Mouse (Mus musculus) CH12.LX (cell line): ENCODE results near the gene Slc22a20. TPM values are rescaled to one million over a fixed set of nuclear protein-coding genes. Genes with fewer than 3 reads are reported as not detected.

Experiments
- DNase-seq: peaks from one replicate; pipeline ENCODE4 v3.0.0-alpha.2; 2013; ENCODE audit errors: extremely low read depth
- H3K27ac ChIP-seq: 2 replicates; pipeline ENCODE4 v1.5.1; 2012; ENCODE audit warnings: low read depth, mild to moderate bottlenecking, control low read depth, moderate library complexity; ENCODE audit not compliant: insufficient read depth
- H3K27me3 ChIP-seq: replicated peaks from 2 replicates; pipeline ENCODE3; 2012; ENCODE audit warnings: inconsistent platforms
- H3K36me3 ChIP-seq, 2 experiments: replicated peaks in 1 of 2; 2 replicates each; pipeline versions ENCODE3 to v1.6.1; 2012; ENCODE audit warnings: inconsistent platforms in 1 of 2, low read length in 1 of 2, mild to moderate bottlenecking in 1 of 2, mixed read lengths in 1 of 2, moderate library complexity in 1 of 2; ENCODE audit not compliant: control insufficient read depth in 1 of 2, insufficient read depth in 1 of 2
- H3K4me1 ChIP-seq, 2 experiments: 2 replicates each; pipeline ENCODE4 v1.6.1; 2012; ENCODE audit warnings: inconsistent platforms in 1 of 2, moderate library complexity in 1 of 2; ENCODE audit not compliant: insufficient read depth in 2 of 2, control insufficient read depth in 1 of 2
- H3K4me2 ChIP-seq: 2 replicates; pipeline ENCODE4 v1.6.1; 2012; ENCODE audit warnings: low read depth, mild to moderate bottlenecking, control low read depth; ENCODE audit not compliant: poor library complexity, insufficient read depth, severe bottlenecking
- H3K4me3 ChIP-seq, 3 experiments: fragments of 150-350 bp in 1 of 3; sonication (generic) in 1 of 3; replicated peaks in 1 of 3; 2 replicates each; pipeline versions ENCODE3 to v1.5.1; 2011 to 2012; ENCODE audit warnings: low read depth in 2 of 3, low read length in 2 of 3, mild to moderate bottlenecking in 2 of 3, moderate library complexity in 2 of 3, control low read depth in 1 of 3, improper control_type of control experiment in 1 of 3, inconsistent platforms in 1 of 3, mixed read lengths in 1 of 3; ENCODE audit not compliant: poor library complexity in 1 of 3
- H3K79me2 ChIP-seq: replicated peaks from 2 replicates; pipeline ENCODE4 v1.6.1; 2012; ENCODE audit warnings: mild to moderate bottlenecking, moderate library complexity; ENCODE audit not compliant: control insufficient read depth, poor library complexity, insufficient read depth, severe bottlenecking; ENCODE audit errors: extremely low read depth
- H3K9ac ChIP-seq: 2 replicates; pipeline ENCODE4 v1.6.1; 2012; ENCODE audit warnings: low read depth, mild to moderate bottlenecking, control low read depth, moderate library complexity; ENCODE audit not compliant: insufficient read depth
- H3K9me3 ChIP-seq: replicated peaks from 2 replicates; pipeline ENCODE3; 2012; ENCODE audit warnings: low read length, inconsistent platforms, mixed read lengths
- BHLHE40 ChIP-seq: IDR thresholded peaks from 2 replicates; pipeline ENCODE4 v1.6.1; 2011; ENCODE audit warnings: mild to moderate bottlenecking, low read depth, low read length, improper control_type of control experiment
- CTCF ChIP-seq, 2 experiments: IDR thresholded peaks in 1 of 2; conservative IDR thresholded peaks in 1 of 2; 2 replicates each; pipeline ENCODE4 v1.5.1; 2011 to 2012; ENCODE audit warnings: low read depth in 2 of 2, low read length in 2 of 2, improper control_type of control experiment in 1 of 2, inconsistent platforms in 1 of 2, mild to moderate bottlenecking in 1 of 2, moderate library complexity in 1 of 2
- E2F4 ChIP-seq: IDR thresholded peaks from 2 replicates; pipeline ENCODE4 v1.6.1; 2011; ENCODE audit warnings: low read depth, low read length, improper control_type of control experiment; ENCODE audit not compliant: insufficient replicate concordance
- ELF1 ChIP-seq: IDR thresholded peaks from 2 replicates; pipeline ENCODE4 v1.6.1; 2014; ENCODE audit warnings: low read depth, mild to moderate bottlenecking, inconsistent platforms, low read length, improper control_type of control experiment
- EP300 ChIP-seq: IDR thresholded peaks from 2 replicates; pipeline ENCODE4 v1.6.1; 2011; ENCODE audit warnings: low read length, improper control_type of control experiment
- ETS1 ChIP-seq: conservative IDR thresholded peaks from 2 replicates; pipeline ENCODE4 v1.6.1; 2012; ENCODE audit warnings: low read depth, mild to moderate bottlenecking, inconsistent platforms, low read length, improper control_type of control experiment, moderate library complexity
- GABPA ChIP-seq: IDR thresholded peaks from 2 replicates; pipeline ENCODE4 v1.6.1; 2012; ENCODE audit warnings: low read depth, low read length, improper control_type of control experiment, inconsistent platforms; ENCODE audit not compliant: insufficient replicate concordance
- IRF4 ChIP-seq: IDR thresholded peaks from 2 replicates; pipeline ENCODE4 v1.6.1; 2014; ENCODE audit warnings: low read depth, mild to moderate bottlenecking, inconsistent platforms, low read length, improper control_type of control experiment
- JUN ChIP-seq: IDR thresholded peaks from 2 replicates; pipeline ENCODE4 v1.6.1; 2011; ENCODE audit warnings: low read depth, mild to moderate bottlenecking, low read length, improper control_type of control experiment, moderate library complexity; ENCODE audit not compliant: insufficient read depth
- MAX ChIP-seq: IDR thresholded peaks from 2 replicates; pipeline ENCODE4 v1.6.1; 2011; ENCODE audit warnings: low read length, improper control_type of control experiment
- MYC ChIP-seq: IDR thresholded peaks from 2 replicates; pipeline ENCODE4 v1.6.1; 2011; ENCODE audit warnings: low read depth, mild to moderate bottlenecking, improper control_type of control experiment, low read length
- NELFE ChIP-seq: IDR thresholded peaks from 2 replicates; pipeline ENCODE4 v1.6.1; 2011; ENCODE audit warnings: low read depth, low read length, improper control_type of control experiment
- NRF1 ChIP-seq: IDR thresholded peaks from 2 replicates; pipeline ENCODE4 v1.6.1; 2014; ENCODE audit warnings: low read depth, mild to moderate bottlenecking, inconsistent platforms, low read length, improper control_type of control experiment, moderate library complexity
- POLR2AphosphoS2 ChIP-seq: IDR thresholded peaks from 2 replicates; pipeline ENCODE4 v1.6.1; 2011; ENCODE audit warnings: low read depth, low read length, improper control_type of control experiment
- RAD21 ChIP-seq: IDR thresholded peaks from 2 replicates; pipeline ENCODE4 v1.6.1; 2011; ENCODE audit warnings: low read depth, mild to moderate bottlenecking, low read length, improper control_type of control experiment, moderate library complexity
- SMC3 ChIP-seq: IDR thresholded peaks from 2 replicates; pipeline ENCODE4 v1.6.1; 2011; ENCODE audit warnings: low read depth, low read length, improper control_type of control experiment
- TBP ChIP-seq: conservative IDR thresholded peaks from 2 replicates; pipeline ENCODE4 v1.6.1; 2011; ENCODE audit warnings: low read depth, low read length, improper control_type of control experiment
- TCF12 ChIP-seq: IDR thresholded peaks from 2 replicates; pipeline ENCODE4 v1.6.1; 2014; ENCODE audit warnings: low read depth, mild to moderate bottlenecking, inconsistent platforms, low read length, improper control_type of control experiment
- ZC3H11A ChIP-seq: IDR thresholded peaks from 2 replicates; pipeline ENCODE4 v1.6.1; 2012; ENCODE audit warnings: low read depth, mild to moderate bottlenecking, inconsistent platforms, low read length, improper control_type of control experiment
- ZKSCAN1 ChIP-seq: IDR thresholded peaks from 2 replicates; pipeline ENCODE4 v1.6.1; 2012; ENCODE audit warnings: low read depth, inconsistent platforms, low read length, improper control_type of control experiment, borderline replicate concordance
- dilution Hi-C: fragments of 300-500 bp; cut with MboI; formaldehyde crosslinking; loops from 2 replicates; pipeline ENCODE4 v1.14.3; 2020; ENCODE audit warnings: low sequenced_read_pairs; ENCODE audit not compliant: extremely low pct_unique_long_range_greater_than_20kb, extremely low pct_ligation_motif_present
- in situ Hi-C: fragments of 300-500 bp; cut with MboI; formaldehyde crosslinking; loops from 3 replicates; pipeline ENCODE4 v1.14.3; 2019; ENCODE audit warnings: low sequenced_read_pairs, low pct_ligation_motif_present, low pct_unique_long_range_greater_than_20kb, mixed read lengths
- polyA plus RNA-seq: library from polyadenylated mRNA; unstranded; fragments of >175 nt; gene quantifications from 2 replicates; pipeline ENCODE4 v1.2.1, GENCODE M21; 2012; ENCODE audit warnings: low read depth; ENCODE audit not compliant: insufficient read length
- total RNA-seq, 2 experiments: library from RNA; depleted of rRNA; stranded (reverse); fragments of 300-350 nt in 1 of 2; fragments of >200 nt in 1 of 2; gene quantifications; 2 replicates each; pipeline ENCODE4 v1.2.3; 2012 to 2014

Slc22a20 gene
- total and polyA plus RNA-seq, 3 experiments = not detected

DNA sequence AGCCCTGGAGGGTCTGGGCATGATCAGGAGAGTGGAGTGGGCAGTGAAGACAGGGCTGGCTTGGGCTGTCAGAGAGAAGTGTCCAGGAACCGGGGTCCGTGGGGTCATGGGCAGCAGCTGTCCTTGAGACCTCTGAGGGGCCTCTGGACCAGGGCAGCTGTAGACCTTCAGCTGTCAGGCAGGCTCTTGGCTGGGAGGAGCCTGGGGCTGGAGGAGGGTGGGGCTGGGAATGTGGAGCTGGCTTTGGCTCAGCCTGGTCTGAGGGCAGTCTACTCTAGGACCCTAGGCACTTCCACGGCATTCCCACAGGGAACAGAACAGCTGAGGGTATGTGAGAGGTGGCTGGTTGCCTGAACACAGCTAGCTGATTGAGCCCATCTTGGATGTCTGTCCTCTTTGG is 50.7 kb downstream of the Slc22a20 start:
- H3K9ac ChIP-seq = no peak overlapping the region
- H3K4me3 ChIP-seq = no peak overlapping the region
- TF ChIP-seq SMC3 = no peak
- TF ChIP-seq JUN = no peak
- TF ChIP-seq TBP = no peak
- TF ChIP-seq E2F4 = no peak
- TF ChIP-seq NRF1 = no peak
- no peak for TF ChIP-seq GABPA
- TF ChIP-seq ZC3H11A = no peak
- no peak for TF ChIP-seq TCF12
- no peak for TF ChIP-seq NELFE
- TF ChIP-seq POLR2AphosphoS2 = no peak
- no peak for TF ChIP-seq ZKSCAN1
- TF ChIP-seq MAX = no peak
- TF ChIP-seq ETS1 = no peak
- TF ChIP-seq CTCF (conservative IDR thresholded peaks at IDR 0.05 in 1 of 2, IDR thresholded peaks at IDR 0.05 in 1 of 2; ENCODE audit: low read depth in 2 of 2, low read length in 2 of 2) = no peak
- TF ChIP-seq RAD21 = no peak
- no peaks in the 10 kb centered on the region for H3K9me3 ChIP-seq
- no peak for DNase-seq
- dilution Hi-C loops = no loop called here
- in situ Hi-C loops = no loop called here
- peaks cover 7 to 16% of the 10 kb centered on the region in 2 experiments for H3K4me1 ChIP-seq
- no peak overlapping the region for H3K27ac ChIP-seq
- no peak overlapping the region for H3K4me2 ChIP-seq
- no peaks in the 10 kb centered on the region for H3K79me2 ChIP-seq
- H3K27me3 ChIP-seq = no peaks in the 10 kb centered on the region
- peaks cover 14 to 31% of the 10 kb centered on the region in 2 experiments for H3K36me3 ChIP-seq

DNA sequence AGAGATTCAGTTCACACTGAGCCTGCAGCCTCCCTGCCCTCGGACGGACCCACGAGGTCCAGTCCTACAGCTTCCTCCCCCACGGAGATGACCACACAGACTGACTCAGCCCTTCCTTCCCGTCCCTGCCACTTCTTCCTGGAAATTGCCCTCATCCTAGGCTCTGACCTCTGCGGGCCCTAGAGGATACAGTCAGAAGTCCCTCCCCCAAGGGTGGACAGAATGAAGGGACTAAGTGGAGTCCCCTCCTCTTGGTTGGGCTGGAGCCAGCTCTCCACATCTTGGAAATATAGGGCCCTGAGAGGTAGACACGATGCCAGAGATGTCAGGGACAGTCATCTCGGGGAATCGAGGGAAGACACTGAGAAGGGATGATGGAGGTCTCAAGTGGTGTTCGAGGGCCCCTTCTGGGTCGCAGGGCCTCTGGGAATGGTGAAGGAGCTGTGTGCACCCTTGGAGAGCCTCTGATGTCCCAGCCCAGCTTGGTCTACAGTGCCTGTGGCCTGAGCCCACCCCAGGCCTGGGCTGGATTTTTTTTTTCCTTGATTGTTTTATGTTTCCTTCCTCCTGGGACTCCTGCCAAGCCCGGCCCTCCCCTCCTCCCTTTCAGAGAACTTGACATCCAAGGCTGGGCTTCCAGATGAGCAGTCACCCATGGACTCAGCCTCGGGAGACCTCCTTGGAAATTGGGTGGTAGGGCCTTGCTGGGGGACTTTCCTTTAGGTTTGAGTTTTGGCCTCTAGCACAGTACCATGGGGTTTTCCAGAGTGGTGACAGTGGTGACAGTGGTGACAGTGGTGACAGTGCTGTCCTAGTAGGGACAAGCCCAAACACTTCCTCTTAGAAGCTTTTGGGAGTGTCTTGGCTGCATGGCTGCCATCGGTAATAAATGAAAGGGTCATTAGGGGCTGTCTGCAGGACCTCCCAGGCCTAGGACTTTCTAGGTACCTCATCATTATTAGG is 56.0 kb downstream of the Slc22a20 start:
- Histone ChIP-seq H3K27ac (peak overlapping the region; percentile 4; the same call in 1 of the 2 replicates), H3K9me3 (no peaks in the 10 kb centered on the region), H3K9ac (no peak overlapping the region), H3K4me3 (no peak overlapping the region), H3K4me1 (peaks cover 19 to 44% of the 10 kb centered on the region in 2 experiments), H3K79me2 (no peaks in the 10 kb centered on the region), H3K27me3 (peaks cover 7% of the 10 kb centered on the region), H3K36me3 (no peaks in the 10 kb centered on the region), H3K4me2 (peak overlapping the region; percentile 29; the same call in 1 of the 2 replicates)
- in situ Hi-C loops (no loop called here), dilution Hi-C loops (no loop called here)
- peak; percentile 56; the same call in 1 of the 2 replicates for TF ChIP-seq IRF4
- TF ChIP-seq TCF12 = peak; percentile 41; the same call in 1 of the 2 replicates
- TF ChIP-seq MYC = no peak
- no peak; the same call in 1 of the 2 replicates for TF ChIP-seq EP300
- 0 out of 2 replicates have a peak, but pooled peaks have one; percentile 46 for TF ChIP-seq ELF1
- TF ChIP-seq ETS1 = peak; percentile 43; the same call in 1 of the 2 replicates
- TF ChIP-seq BHLHE40 = 0 out of 2 replicates have a peak, but pooled peaks have one; percentile 28
- TF ChIP-seq ZKSCAN1 = no peak
- no peak for TF ChIP-seq RAD21
- peak; percentile 61 for DNase-seq
